In genomic region chr6:114970386-114970785, GRCm38 (mm10) we compare ENCODE assay signal across 8 mouse cellular contexts. TPM values are rescaled to one million over a fixed set of nuclear protein-coding genes. Genes with fewer than 3 reads are reported as not detected.
DNase-seq lines count a peak whose midpoint lies in the region; ATAC-seq lines count a peak whose summit lies in the region.

No protein-coding gene starts in this region.

- 35% methylated on average over 6 of the region's 6 CpGs for WGBS in kidney, embryonic 15.5 days
- 30% methylated on average over 6 of the region's 6 CpGs for WGBS in kidney, embryonic 16.5 days
- 18% methylated on average over 6 of the region's 6 CpGs for WGBS in embryonic facial prominence, embryonic 11.5 days
- 22% methylated on average over 6 of the region's 6 CpGs for WGBS in intestine, embryonic 16.5 days

- ATAC-seq in kidney, embryonic 15.5 days (replicated peaks; ENCODE audit: low FRiP score): no peak
- ATAC-seq in kidney, embryonic 16.5 days (ENCODE audit: low FRiP score, low TSS enrichment): no peak
- ATAC-seq in embryonic facial prominence, embryonic 11.5 days (replicated peaks; ENCODE audit: insufficient number of reproducible peaks, low FRiP score, low TSS enrichment, low read depth): no peak
- ATAC-seq in intestine, embryonic 16.5 days: no peak

- no peaks in the 10 kb centered on the region for H3K36me3 ChIP-seq in kidney, embryonic 15.5 days
- H3K36me3 ChIP-seq in kidney, embryonic 16.5 days (ENCODE audit: insufficient read depth, low read length): no peaks in the 10 kb centered on the region
- no peaks in the 10 kb centered on the region for H3K36me3 ChIP-seq in embryonic facial prominence, embryonic 11.5 days (replicated peaks; ENCODE audit: control insufficient read depth, insufficient read depth, low read depth, low read length)
- H3K36me3 ChIP-seq in intestine, embryonic 16.5 days (ENCODE audit: control insufficient read depth, insufficient read depth, low read length): no peaks in the 10 kb centered on the region
- H3K36me3 ChIP-seq in splenic B cell, adult 2 months (ENCODE audit: control insufficient read depth, insufficient read depth, low read length, poor library complexity, severe bottlenecking): no peaks in the 10 kb centered on the region

- H3K4me2 ChIP-seq in kidney, embryonic 15.5 days: peak overlapping the region; percentile 100
- H3K4me2 ChIP-seq in kidney, embryonic 16.5 days (replicated peaks; ENCODE audit: low read depth, low read length): no peak overlapping the region
- H3K4me2 ChIP-seq in embryonic facial prominence, embryonic 11.5 days (ENCODE audit: low read depth, low read length): no peak overlapping the region
- H3K4me2 ChIP-seq in intestine, embryonic 16.5 days (ENCODE audit: low read depth, low read length): peak overlapping the region; percentile 99; the same call in 1 of the 2 replicates

- DNase-seq in embryonic facial prominence, embryonic 11.5 days (ENCODE audit: low spot score): peak; percentile 11
- peak; percentile 10 for DNase-seq in splenic B cell, adult 2 months (ENCODE audit: low read depth, low spot score)
- no peak for DNase-seq in cerebellum, postnatal 36 days
- no peak for DNase-seq in thymus, postnatal 4 days
- DNase-seq in layer of hippocampus, postnatal 36 days: no peak

- no peak overlapping the region for H3K9ac ChIP-seq in kidney, embryonic 15.5 days
- H3K9ac ChIP-seq in kidney, embryonic 16.5 days (replicated peaks; ENCODE audit: low read length): no peak overlapping the region
- no peak overlapping the region for H3K9ac ChIP-seq in embryonic facial prominence, embryonic 11.5 days (replicated peaks; ENCODE audit: low read length)
- H3K9ac ChIP-seq in intestine, embryonic 16.5 days (ENCODE audit: low read depth, low read length): no peak overlapping the region

- no peak overlapping the region for H3K27ac ChIP-seq in kidney, embryonic 15.5 days
- no peak overlapping the region for H3K27ac ChIP-seq in kidney, embryonic 16.5 days (ENCODE audit: low read length)
- H3K27ac ChIP-seq in embryonic facial prominence, embryonic 11.5 days (replicated peaks; ENCODE audit: low read depth, low read length): 0 out of 2 replicates have a peak overlapping the region, but pooled peaks have one; percentile 35
- H3K27ac ChIP-seq in intestine, embryonic 16.5 days (ENCODE audit: low read length): no peak overlapping the region; the same call in 1 of the 2 replicates

- peaks cover 26% of the 10 kb centered on the region for H3K27me3 ChIP-seq in kidney, embryonic 15.5 days
- no peaks in the 10 kb centered on the region for H3K27me3 ChIP-seq in kidney, embryonic 16.5 days (ENCODE audit: insufficient read depth, low read length)
- peaks cover 7% of the 10 kb centered on the region; the same call in 1 of the 2 replicates for H3K27me3 ChIP-seq in embryonic facial prominence, embryonic 11.5 days (ENCODE audit: control insufficient read depth, insufficient read depth, low read length)
- no peaks in the 10 kb centered on the region for H3K27me3 ChIP-seq in intestine, embryonic 16.5 days (replicated peaks; ENCODE audit: control insufficient read depth, insufficient read depth, low read length)
- no peaks in the 10 kb centered on the region for H3K27me3 ChIP-seq in splenic B cell, adult 2 months (ENCODE audit: control insufficient read depth, insufficient read depth, low read length, poor library complexity, severe bottlenecking)

- peaks cover 35% of the 10 kb centered on the region for H3K4me1 ChIP-seq in kidney, embryonic 15.5 days
- peaks cover 19% of the 10 kb centered on the region for H3K4me1 ChIP-seq in kidney, embryonic 16.5 days (ENCODE audit: insufficient read depth, low read length)
- H3K4me1 ChIP-seq in embryonic facial prominence, embryonic 11.5 days (ENCODE audit: control insufficient read depth, insufficient read depth, low read length): peaks cover 3% of the 10 kb centered on the region; the same call in 1 of the 2 replicates
- peaks cover 19% of the 10 kb centered on the region for H3K4me1 ChIP-seq in intestine, embryonic 16.5 days (ENCODE audit: control insufficient read depth, insufficient read depth, low read length)

- no peaks in the 10 kb centered on the region for H3K9me3 ChIP-seq in kidney, embryonic 15.5 days (replicated peaks)
- 0 out of 2 replicates have a peak, but pooled peaks cover 5% of the 10 kb centered on the region for H3K9me3 ChIP-seq in kidney, embryonic 16.5 days (ENCODE audit: low read length)
- H3K9me3 ChIP-seq in embryonic facial prominence, embryonic 11.5 days (replicated peaks; ENCODE audit: control insufficient read depth, low read length): no peaks in the 10 kb centered on the region
- H3K9me3 ChIP-seq in intestine, embryonic 16.5 days (ENCODE audit: control insufficient read depth, low read length): no peaks in the 10 kb centered on the region

- H3K4me3 ChIP-seq in kidney, embryonic 15.5 days (replicated peaks): no peak overlapping the region
- H3K4me3 ChIP-seq in kidney, embryonic 16.5 days (ENCODE audit: low read length): no peak overlapping the region
- H3K4me3 ChIP-seq in embryonic facial prominence, embryonic 11.5 days (ENCODE audit: low read depth, low read length): no peak overlapping the region
- H3K4me3 ChIP-seq in intestine, embryonic 16.5 days (ENCODE audit: low read length): no peak overlapping the region

RNA-seq across cellular contexts. Expression of gene Vgll4, which starts 0.6 kb away (rescaled TPM):
- 106 and 110 TPM in 2 replicates for polyA plus RNA-seq in kidney, embryonic 15.5 days (2015; fragmentation: Nextera tagmentation; extraction: Ambion mirVana)
- 114 and 123 TPM in 2 replicates for polyA plus RNA-seq in kidney, embryonic 16.5 days (2015; fragmentation: Nextera tagmentation; extraction: Ambion mirVana)
- polyA plus RNA-seq in embryonic facial prominence, embryonic 11.5 days (2014; fragmentation: Nextera tagmentation; extraction: Ambion mirVana): 58.9 and 68.2 TPM in 2 replicates
- polyA plus RNA-seq in intestine, embryonic 16.5 days (2015; fragmentation: Nextera tagmentation; extraction: Ambion mirVana): 66.1 and 75.7 TPM in 2 replicates
- total RNA-seq in layer of hippocampus, postnatal 36 days (2021): 10 to 100 TPM; 43.2 to 48.8 TPM

Comparison
In these comparisons a context has a peak if more than half of its experiments do, and no peak if none do; other contexts are left out.
1. H3K4me2 ChIP-seq: peak in kidney, embryonic 15.5 days (single experiment) and intestine, embryonic 16.5 days (single experiment); none in kidney, embryonic 16.5 days (single experiment) and embryonic facial prominence, embryonic 11.5 days (single experiment).
2. DNase-seq: peak in embryonic facial prominence, embryonic 11.5 days (single experiment) and splenic B cell, adult 2 months (single experiment); none in cerebellum, postnatal 36 days (0 of 2), thymus, postnatal 4 days (single experiment) and layer of hippocampus, postnatal 36 days (0 of 2).